Mouse (Mus musculus): ENCODE measurements around the gene Fam129c.
A peak's percentile ranks its signal among the peaks of the same experiment; 100 is the strongest.

The Fam129c gene

GRCm38 (mm10) chr8:71597451-71597850, at the start of gene Fam129c:
Gene Fam129c (plus strand): TSS chr8:71597648.
- DNase-seq (ENCODE audit: low read depth, low spot score), result no peak

GRCm38 (mm10) chr8:71550754-71551153, 46.7 kb upstream of the Fam129c start:
- DNase-seq (ENCODE audit: low read depth, low spot score), result no peak

GRCm38 (mm10) chr8:71552770-71553169, 44.7 kb upstream of the Fam129c start:
- no peak for DNase-seq (ENCODE audit: low read depth, low spot score)

GRCm38 (mm10) chr8:71554001-71554400, 43.4 kb upstream of the Fam129c start:
- DNase-seq (ENCODE audit: low read depth, low spot score), result no peak

GRCm38 (mm10) chr8:71554644-71555043, 42.8 kb upstream of the Fam129c start:
- DNase-seq (ENCODE audit: low read depth, low spot score), result no peak

- no peak for DNase-seq (ENCODE audit: low read depth, low spot score)
Observed at GRCm38 (mm10) chr8:71558071-71558957, 39.1 kb upstream of the Fam129c start, which contains the start of gene Tmem221. Gene Tmem221 (minus strand): TSS chr8:71558871.

- DNase-seq (ENCODE audit: low read depth, low spot score), result peak; percentile 56
Observed at GRCm38 (mm10) chr8:71558958-71559690, 38.3 kb upstream of the Fam129c start.

GRCm38 (mm10) chr8:71560071-71560470, 37.4 kb upstream of the Fam129c start:
- no peak for DNase-seq (ENCODE audit: low read depth, low spot score)

GRCm38 (mm10) chr8:71560765-71561164, 36.7 kb upstream of the Fam129c start:
- DNase-seq (ENCODE audit: low read depth, low spot score), result no peak

GRCm38 (mm10) chr8:71561401-71561800, 36.0 kb upstream of the Fam129c start:
- DNase-seq (ENCODE audit: low read depth, low spot score), result peak; percentile 82

GRCm38 (mm10) chr8:71562751-71563150, 34.7 kb upstream of the Fam129c start:
- no peak for DNase-seq (ENCODE audit: low read depth, low spot score)

GRCm38 (mm10) chr8:71563992-71564391, 33.5 kb upstream of the Fam129c start:
- no peak for DNase-seq (ENCODE audit: low read depth, low spot score)

GRCm38 (mm10) chr8:71566501-71566900, 30.9 kb upstream of the Fam129c start, which contains the start of gene Nxnl1:
Gene Nxnl1 (minus strand): TSS chr8:71566601.
- no peak for DNase-seq (ENCODE audit: low read depth, low spot score)

- no peak for DNase-seq (ENCODE audit: low read depth, low spot score)
Observed at GRCm38 (mm10) chr8:71567587-71567986, 29.9 kb upstream of the Fam129c start.

- no peak for DNase-seq (ENCODE audit: low read depth, low spot score)
Observed at GRCm38 (mm10) chr8:71568387-71568937, 29.0 kb upstream of the Fam129c start, which contains the start of gene Slc27a1. Gene Slc27a1 (plus strand): TSS chr8:71568882.

- DNase-seq (ENCODE audit: low read depth, low spot score), result no peak
Observed at GRCm38 (mm10) chr8:71568941-71569340, 28.5 kb upstream of the Fam129c start.

GRCm38 (mm10) chr8:71569366-71570290, 27.8 kb upstream of the Fam129c start:
- peak; percentile 93 for DNase-seq (ENCODE audit: low read depth, low spot score)

GRCm38 (mm10) chr8:71570291-71570954, 27.0 kb upstream of the Fam129c start:
- DNase-seq (ENCODE audit: low read depth, low spot score), result peak; percentile 94

- DNase-seq (ENCODE audit: low read depth, low spot score), result no peak
Observed at GRCm38 (mm10) chr8:71572077-71572476, 25.4 kb upstream of the Fam129c start.

- DNase-seq (ENCODE audit: low read depth, low spot score), result no peak
Observed at GRCm38 (mm10) chr8:71572847-71573633, 24.4 kb upstream of the Fam129c start.

Measured in forelimb bud, embryonic 11.5 days (tissue).